Mouse (Mus musculus) lung, embryonic 14.5 days (tissue): Measurements from ENCODE around the gene Adgrb3. TPM values are rescaled to one million over a fixed set of nuclear protein-coding genes. Genes with fewer than 3 reads are reported as not detected.

Source experiments
- ATAC-seq: fragments of 200-750 bp; cut with Nextera tagmentation; 2 replicates; pipeline ENCODE4 v1.8.0; 2017; ENCODE audit warnings: mild to moderate bottlenecking, moderate TSS enrichment, moderate library complexity; ENCODE audit not compliant: insufficient read depth
- DNase-seq: peaks from one replicate; pipeline ENCODE4 v3.0.0-alpha.2; 2015
- H3K27ac ChIP-seq: fragments of 300-500 bp; sonication (generic); 2 replicates; pipeline ENCODE4 v1.5.1; 2014; ENCODE audit warnings: low read depth, mild to moderate bottlenecking, moderate library complexity
- H3K27me3 ChIP-seq: fragments of 300-500 bp; sonication (generic); 2 replicates; pipeline ENCODE4 v1.6.1; 2014; ENCODE audit warnings: low read length, control low read depth; ENCODE audit not compliant: insufficient read depth
- H3K36me3 ChIP-seq: fragments of 300-500 bp; sonication (generic); 2 replicates; pipeline ENCODE4 v1.6.1; 2014; ENCODE audit warnings: control low read depth; ENCODE audit not compliant: insufficient read depth
- H3K4me1 ChIP-seq: fragments of 300-500 bp; sonication (generic); 2 replicates; pipeline ENCODE4 v1.6.1; 2014; ENCODE audit warnings: antibody characterized with exemption, control low read depth; ENCODE audit not compliant: insufficient read depth
- H3K4me2 ChIP-seq: fragments of 300-500 bp; sonication (generic); 2 replicates; pipeline ENCODE4 v1.6.1; 2014; ENCODE audit warnings: mild to moderate bottlenecking
- H3K4me3 ChIP-seq: fragments of 300-500 bp; sonication (generic); 2 replicates; pipeline ENCODE4 v1.5.1; 2014; ENCODE audit warnings: low read depth, low read length
- H3K9ac ChIP-seq: fragments of 300-500 bp; sonication (generic); 2 replicates; pipeline ENCODE4 v1.6.1; 2014
- H3K9me3 ChIP-seq: fragments of 300-500 bp; sonication (generic); 2 replicates; pipeline ENCODE4 v1.6.1; 2016; ENCODE audit warnings: low read depth, low read length, control low read depth
- CTCF ChIP-seq: IDR thresholded peaks from 2 replicates; pipeline ENCODE4 v1.5.1; 2016; ENCODE audit warnings: antibody characterized with exemption, low read depth
- WGBS: fragments of 180-500 bp; shearing (Covaris S2); extraction: QIAGEN DNeasy Blood & Tissue Kit; methylation state at CpG from one replicate; pipeline ENCODE4 v1.1.7; 2014; 5-methylcytosine and 5-hydroxymethylcytosine counted together
- polyA plus RNA-seq: library from polyadenylated mRNA; unstranded; fragments of >200 nt; fragmentation: Nextera tagmentation; extraction: Ambion mirVana; gene quantifications from 2 replicates; pipeline ENCODE4 v1.2.1, GENCODE M21; 2014

Gene Adgrb3
- polyA plus RNA-seq, 1 experiment from 2014 or later = 0.74 TPM

DNA sequence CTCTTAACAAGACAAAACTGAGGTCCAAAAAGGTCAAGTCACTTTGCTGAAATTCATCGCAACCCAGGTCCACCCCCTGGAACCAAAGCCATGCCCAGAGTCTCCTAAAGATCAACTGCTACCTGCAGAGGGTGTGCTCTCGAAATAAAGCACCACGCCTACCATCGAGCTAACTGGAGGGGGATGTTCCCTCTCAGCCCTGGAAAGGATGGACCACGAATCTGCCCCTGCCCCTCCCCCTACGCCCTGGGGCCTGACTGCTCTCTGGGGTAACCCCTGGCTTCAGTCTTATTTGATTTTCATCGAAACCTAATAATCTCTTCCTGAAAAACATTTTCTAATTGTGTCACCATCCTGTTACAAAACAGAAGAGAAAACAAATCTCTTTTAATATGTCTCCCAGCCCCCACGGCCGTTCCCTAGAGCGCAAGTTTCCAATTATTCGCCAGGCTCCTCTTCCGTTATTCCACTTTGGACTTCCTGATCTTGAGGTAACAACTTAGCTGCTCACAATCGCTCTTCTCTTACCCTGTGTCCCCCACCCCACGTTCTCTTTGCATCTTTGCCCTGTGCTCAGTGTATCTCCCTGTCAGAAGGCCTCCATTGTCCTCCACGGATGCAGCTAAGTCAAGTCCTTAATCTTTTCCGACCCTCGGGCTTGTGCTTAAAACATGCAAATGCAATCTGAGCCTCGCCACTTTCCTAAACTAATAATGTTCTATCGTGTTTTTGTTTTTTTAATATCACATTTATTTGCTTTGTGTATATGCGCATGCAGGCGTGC is 651.0 kb downstream of the Adgrb3 start:
- H3K9ac ChIP-seq = no peak overlapping the region
- H3K36me3 ChIP-seq = no peaks in the 10 kb centered on the region
- ATAC-seq (no peak), DNase-seq (no peak)
- 53% methylated on average over 21 of the region's 21 CpGs for WGBS
- no peaks in the 10 kb centered on the region for H3K27me3 ChIP-seq
- H3K9me3 ChIP-seq = no peaks in the 10 kb centered on the region
- H3K4me2 ChIP-seq = no peak overlapping the region
- no peak for TF ChIP-seq CTCF
- H3K27ac ChIP-seq = no peak overlapping the region
- H3K4me1 ChIP-seq = no peaks in the 10 kb centered on the region
- no peak overlapping the region for H3K4me3 ChIP-seq

DNA sequence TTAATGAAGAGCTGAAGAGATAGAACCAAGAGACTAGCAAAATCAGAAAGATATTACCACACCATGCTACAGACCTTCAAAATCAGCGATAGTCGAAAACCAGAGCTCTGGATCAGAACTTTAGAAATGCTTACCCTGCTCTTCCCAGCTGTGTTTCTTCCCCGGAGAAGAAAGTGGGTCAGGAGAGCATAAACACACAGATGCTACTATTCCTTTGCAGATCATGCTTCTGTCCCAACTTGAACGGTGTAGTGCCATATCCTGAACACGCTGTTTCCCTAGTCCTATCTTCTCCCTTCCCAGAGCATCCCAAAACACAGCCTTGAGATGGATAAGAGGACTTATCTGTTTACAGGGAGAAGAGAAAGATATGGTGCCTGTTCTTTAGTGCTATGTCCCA is 662.4 kb downstream of the Adgrb3 start:
- WGBS = 86% methylated on average over 5 of the region's 5 CpGs
- no peak for ATAC-seq
- DNase-seq = no peak
- no peak overlapping the region for H3K4me2 ChIP-seq
- no peaks in the 10 kb centered on the region for H3K27me3 ChIP-seq
- no peak overlapping the region for H3K27ac ChIP-seq
- no peaks in the 10 kb centered on the region for H3K9me3 ChIP-seq
- H3K4me1 ChIP-seq = no peaks in the 10 kb centered on the region
- H3K9ac ChIP-seq = no peak overlapping the region
- no peak overlapping the region for H3K4me3 ChIP-seq
- no peak for TF ChIP-seq CTCF
- H3K36me3 ChIP-seq = no peaks in the 10 kb centered on the region

GRCm38 (mm10) chr1:25166036-25166796 is 663.3 kb downstream of the Adgrb3 start:
- H3K4me3 ChIP-seq = no peak overlapping the region
- H3K4me2 ChIP-seq = no peak overlapping the region
- no peak overlapping the region for H3K9ac ChIP-seq
- H3K4me1 ChIP-seq = no peaks in the 10 kb centered on the region
- no peak overlapping the region for H3K27ac ChIP-seq
- DNase-seq (no peak), ATAC-seq (no peak)
- H3K9me3 ChIP-seq = no peaks in the 10 kb centered on the region
- H3K27me3 ChIP-seq = no peaks in the 10 kb centered on the region
- WGBS = 70% methylated on average over 11 of the region's 11 CpGs
- no peaks in the 10 kb centered on the region for H3K36me3 ChIP-seq
- no peak for TF ChIP-seq CTCF

DNA sequence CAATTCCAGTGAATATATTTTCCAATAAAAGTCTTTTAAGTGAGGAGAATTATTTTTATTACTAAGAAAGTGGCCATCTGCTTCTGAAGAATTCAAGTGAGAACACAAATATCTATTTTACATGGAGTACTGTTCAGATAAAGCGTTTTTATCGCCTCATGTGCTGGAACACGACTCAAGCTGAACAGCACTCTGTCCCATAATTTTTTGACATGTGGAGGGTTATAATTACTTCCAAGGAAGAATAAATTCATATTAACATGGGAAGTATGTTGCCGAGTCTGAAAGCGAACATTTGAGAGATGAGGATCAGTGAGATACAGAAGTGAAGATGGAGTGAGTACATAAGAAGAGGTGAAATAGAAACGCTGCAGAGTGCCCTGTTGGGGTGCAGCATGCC is 665.9 kb downstream of the Adgrb3 start:
- no peak overlapping the region for H3K27ac ChIP-seq
- H3K4me3 ChIP-seq = no peak overlapping the region
- 65% methylated on average over 6 of the region's 6 CpGs for WGBS
- ATAC-seq (no peak), DNase-seq (no peak)
- H3K4me2 ChIP-seq = no peak overlapping the region
- no peak for TF ChIP-seq CTCF
- no peak overlapping the region for H3K9ac ChIP-seq
- no peaks in the 10 kb centered on the region for H3K4me1 ChIP-seq
- H3K27me3 ChIP-seq = no peaks in the 10 kb centered on the region
- no peaks in the 10 kb centered on the region for H3K36me3 ChIP-seq
- H3K9me3 ChIP-seq = no peaks in the 10 kb centered on the region

DNA sequence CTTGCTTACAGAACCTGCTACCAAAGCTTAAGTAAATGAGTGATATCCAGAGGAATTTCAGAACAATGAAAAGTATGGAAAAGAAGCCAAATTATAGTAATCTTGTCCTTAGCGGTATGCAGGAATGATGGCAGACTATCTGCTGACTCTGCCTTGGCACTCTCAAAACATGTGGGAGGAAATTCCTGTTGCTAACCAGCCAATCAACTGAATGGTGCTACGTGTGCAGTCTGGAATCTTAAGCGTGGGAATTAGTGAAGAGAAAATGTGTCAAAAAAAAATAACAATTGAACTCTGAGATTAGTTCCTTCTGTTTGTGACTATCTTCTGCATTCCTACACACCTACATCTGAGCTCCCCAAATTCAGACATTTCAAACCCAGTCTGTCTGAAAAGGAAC is 683.3 kb downstream of the Adgrb3 start:
- no peaks in the 10 kb centered on the region for H3K36me3 ChIP-seq
- H3K27me3 ChIP-seq = no peaks in the 10 kb centered on the region
- ATAC-seq (no peak), DNase-seq (peak; percentile 5)
- no peaks in the 10 kb centered on the region for H3K9me3 ChIP-seq
- no peak overlapping the region for H3K27ac ChIP-seq
- no peak for TF ChIP-seq CTCF
- no peak overlapping the region for H3K4me2 ChIP-seq
- H3K4me3 ChIP-seq = no peak overlapping the region
- WGBS = 55% methylated on average over 3 of the region's 3 CpGs
- no peak overlapping the region for H3K9ac ChIP-seq
- no peaks in the 10 kb centered on the region for H3K4me1 ChIP-seq

GRCm38 (mm10) chr1:25132150-25132824 is 697.2 kb downstream of the Adgrb3 start:
- TF ChIP-seq CTCF = no peak
- Histone ChIP-seq H3K27ac (no peak overlapping the region), H3K9ac (no peak overlapping the region), H3K4me3 (no peak overlapping the region), H3K4me1 (no peaks in the 10 kb centered on the region), H3K27me3 (no peaks in the 10 kb centered on the region), H3K36me3 (no peaks in the 10 kb centered on the region), H3K9me3 (no peaks in the 10 kb centered on the region), H3K4me2 (no peak overlapping the region)
- no peak for DNase-seq
- whole genome bisulfite sequencing = 54% methylated on average over 4 of the region's 4 CpGs
- no peak for ATAC-seq

DNA sequence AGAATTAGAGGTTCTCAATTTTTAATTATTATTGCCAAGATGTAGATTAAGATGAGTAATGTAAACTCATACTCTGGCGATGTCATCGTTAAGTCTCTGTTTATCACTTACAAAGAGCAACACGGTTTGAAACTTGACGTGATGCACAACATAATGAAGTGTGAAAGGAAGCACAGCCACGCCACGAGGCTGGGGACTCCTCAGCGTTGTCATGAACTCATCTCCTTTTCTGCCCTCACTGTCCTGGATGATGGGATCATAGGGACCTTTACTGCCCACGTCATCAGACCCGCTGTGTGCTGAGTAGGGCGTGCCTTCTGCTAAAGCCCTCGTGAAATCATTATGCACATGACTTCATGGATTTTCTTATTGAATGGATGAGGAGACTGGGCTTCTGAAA is 714.0 kb downstream of the Adgrb3 start:
- Histone ChIP-seq H3K4me1 (no peaks in the 10 kb centered on the region), H3K36me3 (no peaks in the 10 kb centered on the region), H3K9me3 (no peaks in the 10 kb centered on the region), H3K27ac (no peak overlapping the region), H3K27me3 (no peaks in the 10 kb centered on the region), H3K4me2 (no peak overlapping the region), H3K4me3 (no peak overlapping the region), H3K9ac (no peak overlapping the region)
- WGBS = 36% methylated on average over 11 of the region's 11 CpGs
- TF ChIP-seq CTCF = no peak
- DNase-seq = peak; percentile 58
- ATAC-seq = peak; percentile 91; the same call in 1 of the 2 replicates
